Mouse (Mus musculus) lung, postnatal 4 days (tissue): Measurements from ENCODE around the gene Selenbp1.
"Not testable (repeated sequence)": the region's sequence is repeated elsewhere in the genome, so short reads cannot be mapped to it uniquely, and the experiment has no call there.

Experiments
- DNase-seq, 2 experiments: peaks; one replicate each; pipeline ENCODE4 v3.0.0; 2021

The Selenbp1 gene

DNA sequence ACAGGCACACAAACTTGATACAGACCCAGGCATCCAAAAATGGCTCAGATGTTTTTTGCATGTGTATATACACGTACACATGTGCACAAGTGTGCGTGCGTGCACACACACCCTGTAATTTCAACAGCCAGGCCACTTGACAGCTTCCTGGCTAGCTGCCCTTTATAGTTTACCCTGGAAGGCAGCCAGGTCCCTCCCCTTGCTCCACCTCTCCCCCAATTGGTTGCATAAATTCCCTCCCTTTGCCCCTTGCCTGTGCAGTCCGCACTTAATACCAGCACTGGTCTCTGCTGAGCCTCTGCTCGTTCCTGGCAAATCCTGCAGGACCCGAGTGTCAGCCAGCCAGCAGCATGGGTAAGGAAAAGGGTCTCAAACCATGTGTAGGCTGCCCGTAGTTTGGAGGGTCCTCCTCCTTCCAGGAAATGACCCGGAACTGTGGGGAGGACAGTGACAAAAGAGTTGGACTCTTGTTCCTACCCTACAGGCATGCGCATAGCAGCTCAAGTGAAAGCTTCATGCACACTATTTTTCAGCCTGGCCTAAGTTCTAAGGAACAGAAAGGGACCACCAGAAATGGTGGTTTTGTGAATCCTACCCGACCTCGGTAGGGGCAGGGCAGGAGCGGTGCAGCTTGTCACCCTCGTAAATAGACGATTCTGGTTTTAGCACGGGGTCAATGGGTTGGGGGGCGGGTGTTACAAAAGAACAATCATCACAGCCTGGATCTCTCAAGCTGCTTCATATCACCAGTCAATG is at the start of gene Selenbp1:
Gene Selenbp1 (plus strand): TSS at position 248 of the 756 bp plus-strand sequence.
- peak; percentile 95 to 96 for DNase-seq

- DNase-seq: peak; percentile 88 to 89
These were observed 46.3 kb upstream of the Selenbp1 start, which contains the start of gene Psmb4 for GRCm38 (mm10) chr3:94886316-94887224. Psmb4 (minus strand) TSS chr3:94886961.

GRCm38 (mm10) chr3:94888595-94888994 is 44.3 kb upstream of the Selenbp1 start:
- peak in 1 of 2 experiments; percentile 46 for DNase-seq

- DNase-seq: no peak
These were observed 38.8 kb upstream of the Selenbp1 start for GRCm38 (mm10) chr3:94894076-94894475.

DNA sequence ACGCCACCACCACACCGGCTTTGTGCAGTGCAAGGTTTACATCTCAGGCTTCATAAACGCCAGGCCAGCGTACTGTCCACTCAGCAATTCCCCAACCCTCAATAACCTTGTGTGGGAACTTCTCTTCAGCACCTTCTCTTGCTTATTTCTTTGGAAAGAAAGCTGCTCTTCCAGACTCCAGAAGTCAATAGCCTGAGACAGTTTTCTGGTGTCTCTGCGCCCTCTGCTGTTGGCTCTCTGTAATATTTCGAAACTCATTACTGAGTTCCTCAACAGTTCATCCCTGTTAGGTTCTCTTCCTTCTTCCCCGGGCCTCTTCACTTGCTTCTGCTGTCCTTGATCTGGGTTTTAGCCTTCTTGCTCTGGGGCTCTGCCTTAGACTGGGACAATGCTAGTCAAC is 30.1 kb upstream of the Selenbp1 start:
- peak in 1 of 2 experiments; percentile 72 for DNase-seq

DNA sequence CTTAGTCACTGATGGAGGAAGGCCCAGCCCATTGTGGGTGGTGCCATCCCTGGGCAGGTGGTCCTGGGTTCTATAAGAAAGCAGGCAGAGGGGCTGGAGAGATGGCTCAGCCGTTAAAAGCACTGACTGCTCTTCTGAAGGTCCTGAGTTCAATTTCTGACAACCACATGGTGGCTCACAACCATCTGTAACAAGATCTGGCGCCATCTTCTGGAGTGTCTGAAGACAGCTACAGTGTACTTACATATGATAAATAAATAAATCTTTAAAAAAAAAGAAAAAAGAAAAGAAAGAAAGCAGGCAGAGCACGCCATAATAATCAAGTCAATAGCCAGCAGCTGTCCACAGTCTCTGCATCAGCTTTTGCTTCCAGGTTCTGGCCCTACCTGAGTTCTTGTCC is 28.1 kb upstream of the Selenbp1 start:
- not testable (repeated sequence) for DNase-seq

DNA sequence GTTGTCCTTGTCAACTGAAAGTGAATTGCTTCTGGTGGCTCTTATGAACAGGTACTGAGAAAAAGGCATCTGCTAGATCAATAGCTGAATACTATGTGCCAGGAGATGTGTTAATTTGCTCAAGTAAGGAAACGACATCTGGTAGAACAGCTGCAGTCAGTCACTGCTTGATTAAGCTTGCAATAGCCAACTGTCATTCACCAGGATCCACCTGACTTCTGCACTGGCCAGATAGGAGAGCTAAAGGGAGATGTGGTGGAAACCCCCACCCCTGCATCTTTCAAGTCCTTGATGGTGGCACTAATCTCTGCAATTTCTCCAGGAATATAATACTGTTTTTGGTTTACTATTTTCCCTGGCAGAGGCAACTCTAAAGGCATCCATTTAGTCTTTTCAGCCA is 26.4 kb upstream of the Selenbp1 start:
- DNase-seq: no peak

DNA sequence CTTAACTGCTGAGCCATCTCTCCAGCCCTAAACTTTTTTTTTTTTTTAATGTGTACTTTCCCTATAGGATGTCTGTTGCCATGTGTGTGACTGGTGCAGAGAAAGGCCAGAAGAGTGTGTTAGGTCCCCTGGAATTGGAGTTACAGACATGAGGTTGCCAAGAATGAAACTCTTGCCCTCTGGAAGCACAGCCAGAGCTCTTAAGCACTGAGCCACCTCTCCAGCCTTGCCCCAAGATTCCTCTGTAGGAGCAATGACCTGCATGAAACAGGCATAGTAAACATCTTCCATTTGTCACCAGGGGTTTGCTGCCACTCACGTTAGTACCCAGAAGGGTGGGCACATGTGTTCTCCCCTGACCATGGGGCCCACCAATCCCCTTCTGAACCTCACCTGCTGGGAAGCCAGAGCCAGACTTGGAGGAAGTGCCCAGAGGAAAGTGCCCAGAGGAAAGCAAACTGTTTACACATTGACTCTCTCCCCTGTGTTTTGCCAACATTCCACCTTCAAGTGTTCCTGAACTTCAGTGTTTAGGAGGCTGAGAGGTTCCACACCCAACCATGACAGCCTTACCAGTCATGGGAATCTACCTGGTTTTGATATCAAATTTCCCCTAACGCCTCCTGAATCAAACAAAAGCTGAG is 21.7 kb upstream of the Selenbp1 start:
- peak; percentile 52 to 69 for DNase-seq

- peak in 1 of 2 experiments; percentile 15 for DNase-seq
These were observed 19.1 kb upstream of the Selenbp1 start for GRCm38 (mm10) chr3:94913801-94914200.

- peak; percentile 30 to 52 for DNase-seq
These were observed 16.7 kb upstream of the Selenbp1 start for GRCm38 (mm10) chr3:94915903-94916741.

GRCm38 (mm10) chr3:94917816-94918361 is 15.0 kb upstream of the Selenbp1 start:
- peak; percentile 54 to 74 for DNase-seq

GRCm38 (mm10) chr3:94918845-94919244 is 14.0 kb upstream of the Selenbp1 start:
- no peak for DNase-seq

- DNase-seq: no peak
These were observed 11.8 kb upstream of the Selenbp1 start for GRCm38 (mm10) chr3:94921104-94921503.

DNA sequence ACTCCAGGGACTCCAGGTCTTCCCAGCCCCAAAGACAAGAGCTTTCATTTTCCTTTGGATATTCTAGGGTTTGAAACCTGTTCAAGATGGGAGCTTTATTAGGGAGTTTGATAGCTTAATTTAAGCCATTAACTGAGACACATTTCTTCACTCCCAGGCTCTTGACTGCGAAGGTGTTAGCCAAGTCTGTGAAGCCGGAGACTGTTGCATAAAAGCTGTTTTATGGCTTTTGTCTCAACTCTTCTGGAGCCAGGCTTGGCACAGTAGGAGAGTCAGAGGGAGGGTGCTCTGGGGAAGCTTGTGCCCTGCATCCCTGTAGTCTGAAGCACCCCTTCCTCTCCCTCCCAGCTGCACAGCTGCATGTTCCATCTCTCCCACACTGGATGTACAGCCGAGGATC is 10.5 kb upstream of the Selenbp1 start:
- DNase-seq: no peak

DNA sequence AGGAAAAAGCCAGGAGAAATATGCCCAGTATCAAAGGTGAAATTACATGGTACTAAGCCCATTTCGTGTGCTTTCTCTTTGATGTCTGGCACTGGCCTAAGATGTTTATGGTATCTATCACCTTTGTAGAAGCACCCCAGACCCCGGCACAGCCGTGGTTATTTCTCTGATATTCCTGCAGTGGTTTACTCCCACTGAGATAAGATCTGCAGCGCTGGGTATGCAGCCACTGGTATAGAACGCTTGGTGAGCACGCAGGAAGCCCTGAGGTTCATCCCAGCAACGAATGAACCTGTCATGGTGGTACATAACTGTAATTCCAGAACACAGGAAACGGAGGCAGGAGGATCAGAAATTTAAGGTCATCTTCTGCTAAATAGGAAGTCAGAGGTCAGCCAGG is 8.2 kb upstream of the Selenbp1 start:
- no peak for DNase-seq

- DNase-seq: not testable (repeated sequence)
These were observed 6.5 kb upstream of the Selenbp1 start for GRCm38 (mm10) chr3:94926301-94926736.

DNA sequence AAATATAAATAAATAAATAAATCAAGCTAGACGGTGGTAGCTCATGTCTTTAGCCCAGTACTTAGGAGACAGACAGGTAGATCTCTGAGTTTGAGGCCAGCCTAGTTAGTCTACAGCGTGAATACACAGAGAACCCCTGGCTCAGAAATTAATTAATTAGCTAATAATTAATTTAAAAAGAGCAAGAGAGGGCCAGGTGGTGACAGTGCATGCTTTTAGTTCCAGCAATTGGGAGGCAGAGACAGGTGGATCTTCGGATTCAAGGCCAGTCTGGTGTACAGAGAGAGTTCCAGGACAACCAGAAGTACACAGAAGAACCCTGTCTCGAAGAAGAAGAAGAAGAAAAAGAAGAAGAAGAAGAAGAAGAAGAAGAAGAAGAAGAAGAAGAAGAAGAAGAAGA is 3.9 kb upstream of the Selenbp1 start:
- DNase-seq: not testable (repeated sequence)

DNA sequence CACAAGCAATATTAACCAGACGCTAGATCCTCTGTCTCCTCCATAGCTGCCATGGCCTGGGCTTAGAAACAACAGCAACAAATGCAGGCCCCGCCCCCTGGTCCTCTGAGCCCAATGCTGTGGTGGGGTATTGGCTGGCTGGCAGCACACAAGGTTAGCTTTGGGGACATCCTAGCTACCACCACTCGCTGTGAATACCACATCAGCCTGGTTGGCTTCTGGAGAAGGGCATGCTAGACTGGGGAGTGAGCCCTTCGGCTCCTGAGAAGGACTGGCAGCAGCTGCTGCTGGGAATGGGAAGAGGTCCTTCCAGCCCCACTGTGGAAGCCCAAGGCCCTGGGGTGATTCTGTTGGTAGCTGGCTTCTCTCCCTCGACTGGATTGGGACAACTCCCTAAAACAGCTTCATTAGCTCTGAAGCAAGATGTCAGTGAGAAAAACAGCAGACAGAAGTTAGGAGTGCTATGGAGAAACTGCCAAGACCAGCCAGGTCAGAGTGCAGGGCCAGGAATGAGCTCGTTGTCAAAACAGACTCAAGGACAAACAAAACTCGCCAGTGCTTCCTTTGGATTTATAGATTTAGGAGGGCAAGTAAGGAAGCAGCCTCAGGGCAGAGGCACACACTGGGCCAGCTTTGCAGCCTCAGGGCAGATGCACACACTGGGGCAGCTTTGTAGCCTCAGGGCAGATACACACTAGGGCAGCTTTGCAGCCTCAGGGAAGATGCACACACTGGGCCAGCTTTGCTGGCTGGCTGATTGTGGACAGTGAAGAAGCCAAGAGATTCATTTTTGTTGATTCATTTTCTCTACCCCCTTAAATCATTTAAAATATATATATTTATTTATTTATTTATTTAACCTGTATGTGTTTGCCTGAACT is 2.2 kb upstream of the Selenbp1 start:
- peak; percentile 46 to 77 for DNase-seq

GRCm38 (mm10) chr3:94931427-94932082 is 1.3 kb upstream of the Selenbp1 start:
- DNase-seq: not testable (repeated sequence)

- peak in 1 of 2 experiments; percentile 39 for DNase-seq
These were observed 577 bp upstream of the Selenbp1 start for GRCm38 (mm10) chr3:94932279-94932678.
